Mouse (Mus musculus): ENCODE data around the gene Rad51b. TPM values are rescaled to one million over a fixed set of nuclear protein-coding genes. Genes with fewer than 3 reads are reported as not detected.

Gene Rad51b
- total RNA-seq, 2 experiments from 2014 or later = 0.23 to 0.26 TPM

DNA sequence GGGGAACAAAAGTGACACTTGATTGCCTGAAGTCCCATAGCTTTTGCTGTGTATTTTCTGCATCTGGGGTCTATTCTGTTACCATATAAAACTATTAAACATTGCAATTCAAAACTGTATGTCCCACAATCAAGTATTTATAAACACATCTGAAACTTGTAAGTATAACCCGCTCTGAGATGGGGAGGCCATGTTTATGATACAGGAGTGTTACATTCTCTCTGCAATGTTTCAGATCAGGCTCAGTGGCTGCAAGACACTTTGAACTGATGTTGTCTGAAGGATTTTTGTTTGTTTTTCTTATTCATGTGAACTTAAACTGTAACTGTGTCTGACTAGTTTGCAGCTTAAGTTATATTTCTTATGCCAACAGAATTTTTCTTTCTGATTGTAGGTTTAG lies 80.3 kb downstream of the Rad51b start:
- no peak for DNase-seq (ENCODE audit: low spot score in 2 of 2)

DNA sequence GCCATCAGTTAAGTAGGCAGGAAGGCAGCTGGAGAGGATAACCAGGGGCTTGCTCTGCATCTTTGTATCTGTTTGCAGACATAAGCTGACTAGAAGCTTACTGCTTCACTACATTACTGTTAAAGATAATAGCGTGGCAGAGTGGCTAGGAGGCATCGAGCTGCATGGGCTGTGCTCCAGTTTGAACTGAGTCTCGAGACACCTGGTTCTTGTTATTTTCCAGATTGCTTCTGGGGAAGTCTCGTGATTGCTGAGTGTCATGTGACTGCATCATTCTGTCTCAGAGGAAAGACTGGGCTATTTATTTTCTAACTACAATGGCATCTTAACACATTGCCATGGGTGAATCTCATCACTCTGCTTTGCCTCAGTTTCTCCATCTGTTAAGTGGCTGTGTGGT lies 80.8 kb downstream of the Rad51b start:
- DNase-seq (ENCODE audit: low spot score in 2 of 2) = no peak

DNA sequence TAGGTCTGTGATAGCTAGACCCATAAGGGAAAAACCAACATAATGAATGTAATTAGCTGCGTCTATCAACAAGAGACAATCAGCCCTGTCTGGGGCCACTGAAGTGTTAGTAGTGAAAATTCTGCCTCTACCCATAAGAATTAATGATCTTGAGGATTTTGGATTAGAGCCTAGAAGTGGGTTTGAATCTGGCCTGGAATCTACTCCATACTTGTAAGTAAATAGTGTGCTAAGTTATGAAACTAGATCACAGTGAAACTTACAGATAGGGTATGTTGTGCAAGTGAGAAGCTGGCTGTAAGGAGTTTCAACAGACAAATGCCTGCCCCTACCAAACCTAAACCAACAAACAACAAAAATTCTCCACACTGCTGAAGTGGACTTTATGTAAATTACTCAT lies 83.1 kb downstream of the Rad51b start:
- no peak for DNase-seq (ENCODE audit: low spot score in 2 of 2)

DNA sequence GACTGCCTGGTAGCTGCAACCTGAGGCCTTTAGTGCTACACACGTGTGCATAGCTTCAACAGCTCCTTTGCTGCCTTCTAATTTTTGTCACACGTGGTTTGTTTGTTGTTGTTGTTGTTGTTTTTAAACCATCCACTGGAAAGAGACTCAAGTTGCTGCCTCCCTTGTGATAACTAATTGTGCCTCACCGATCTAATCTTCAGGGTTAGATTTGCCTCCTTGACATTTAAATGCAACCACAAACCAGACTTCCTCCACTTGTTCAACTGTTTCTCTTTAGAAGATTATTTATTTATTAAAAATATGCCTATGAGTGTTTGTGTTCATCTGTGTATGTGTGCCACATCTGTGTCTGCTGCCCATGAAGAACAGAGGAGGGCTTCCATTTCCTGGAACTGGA lies 84.4 kb downstream of the Rad51b start:
- no peak for DNase-seq (ENCODE audit: low spot score in 2 of 2)

DNA sequence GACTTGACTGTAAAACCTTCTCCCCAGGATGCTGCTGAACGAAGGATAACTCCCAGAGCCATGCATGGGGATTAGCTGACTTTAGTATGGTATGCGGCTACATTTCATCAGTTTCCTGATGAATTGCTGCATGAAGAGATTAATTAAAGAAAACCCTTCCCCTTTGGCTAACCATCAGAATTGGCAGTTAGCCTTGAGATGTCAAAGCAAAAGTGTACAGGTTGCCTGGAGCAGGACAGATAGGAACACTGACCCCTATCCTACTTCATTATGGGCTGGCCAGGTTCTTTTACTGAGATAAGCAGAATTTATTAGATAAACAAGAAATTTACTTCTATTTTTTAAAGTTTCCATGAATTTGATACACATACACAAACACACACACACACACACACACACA lies 85.3 kb downstream of the Rad51b start:
- no peak for DNase-seq (ENCODE audit: low spot score in 2 of 2)

DNA sequence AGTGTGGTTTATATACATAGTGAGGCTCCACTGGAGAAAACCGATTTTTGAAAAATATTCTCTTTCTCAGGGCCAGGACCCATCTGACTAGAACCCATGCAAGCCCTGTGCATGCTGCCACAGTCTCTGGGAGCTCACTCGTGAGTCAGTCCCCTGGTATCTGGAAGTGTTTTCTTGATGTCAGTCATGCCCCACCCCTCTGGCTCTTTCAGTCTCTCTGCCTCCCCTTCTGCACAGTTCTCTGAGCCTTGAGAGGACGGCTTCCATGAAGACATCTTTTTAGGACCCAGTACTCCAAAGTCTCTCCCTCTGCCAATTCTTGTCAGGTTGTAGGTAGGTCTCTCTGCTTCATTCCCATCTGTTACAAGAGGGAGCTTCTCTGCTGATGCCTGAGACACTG lies 86.5 kb downstream of the Rad51b start:
- no peak for DNase-seq (ENCODE audit: low spot score in 2 of 2)

DNA sequence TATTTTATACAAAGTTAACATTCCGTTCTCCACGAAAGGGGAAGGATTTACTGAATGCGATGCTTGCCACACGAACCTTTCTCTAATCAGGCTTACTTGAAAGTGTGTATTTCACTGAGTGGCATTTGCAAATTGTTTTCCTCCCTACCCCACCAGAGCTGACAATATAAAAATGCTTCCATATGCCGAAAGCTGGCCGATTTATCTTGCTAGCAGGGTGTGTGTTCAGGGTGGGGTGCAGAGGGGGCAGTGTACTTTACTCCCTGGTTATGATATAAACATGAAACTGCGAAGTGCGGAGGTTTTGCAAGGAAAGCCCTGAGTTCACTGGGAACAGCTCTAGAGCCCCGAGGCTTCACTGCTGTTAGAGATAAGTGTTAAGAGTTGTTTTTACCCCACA lies 87.7 kb downstream of the Rad51b start:
- no peak for DNase-seq (ENCODE audit: low spot score in 2 of 2)

DNA sequence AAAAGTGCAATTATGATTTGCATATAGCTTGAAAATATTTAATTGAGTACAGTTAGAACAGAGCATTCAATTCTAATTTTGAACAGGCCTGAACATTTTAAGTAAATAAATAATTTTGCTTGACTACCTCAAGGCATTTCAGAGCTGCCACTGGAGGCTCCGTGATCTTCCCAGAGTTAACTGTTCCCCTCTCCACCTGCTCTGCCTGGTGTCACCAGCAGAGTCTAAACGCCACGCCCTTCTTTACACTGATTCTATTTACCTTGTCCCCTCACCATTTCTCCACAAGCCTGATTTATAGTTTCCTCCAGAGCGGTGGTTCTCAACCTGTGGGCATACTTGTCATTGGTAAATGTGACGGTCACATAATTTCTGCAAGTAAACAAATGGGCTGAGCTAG lies 88.1 kb downstream of the Rad51b start:
- DNase-seq (ENCODE audit: low spot score in 2 of 2) = no peak

DNA sequence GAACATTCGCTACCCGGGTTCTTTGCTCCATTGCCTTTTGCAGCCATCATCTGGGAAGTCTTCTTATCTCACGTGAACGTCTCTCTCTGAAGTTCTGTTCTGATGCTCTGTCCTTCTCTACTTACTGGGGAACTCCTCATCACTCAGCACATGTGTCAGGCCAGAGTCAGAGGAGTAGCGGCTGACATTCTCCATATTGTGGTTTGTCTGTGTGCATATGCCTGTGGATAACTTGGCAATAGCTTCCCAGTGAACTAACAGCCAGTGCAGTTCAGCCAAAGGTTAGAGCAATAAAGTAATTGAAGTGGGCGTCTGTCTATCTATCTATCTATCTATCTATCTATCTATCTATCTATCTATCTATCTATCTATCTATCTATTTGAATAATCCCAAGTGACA lies 90.8 kb downstream of the Rad51b start:
- no peak for DNase-seq (ENCODE audit: low spot score in 2 of 2)

DNA sequence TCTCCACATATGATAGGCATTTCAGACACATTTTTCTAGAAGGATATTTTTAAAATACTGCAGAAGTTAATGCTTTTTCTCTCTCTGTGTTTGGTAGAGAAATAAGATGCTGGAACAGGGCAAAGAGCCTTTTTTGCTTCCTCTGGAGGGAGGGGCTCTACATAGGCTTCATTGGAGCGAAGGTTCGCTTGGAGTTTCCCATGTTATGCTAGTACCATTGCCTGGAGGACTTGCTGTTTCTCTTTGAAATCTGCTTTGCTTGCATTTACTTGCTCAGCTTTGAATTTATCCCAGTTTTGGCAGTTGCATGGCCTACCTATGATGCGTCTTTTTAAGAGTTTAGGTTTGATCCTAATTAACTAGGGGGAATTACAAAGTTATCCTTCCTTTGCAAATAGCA lies 92.2 kb downstream of the Rad51b start:
- DNase-seq (ENCODE audit: low spot score in 2 of 2) = no peak

DNA sequence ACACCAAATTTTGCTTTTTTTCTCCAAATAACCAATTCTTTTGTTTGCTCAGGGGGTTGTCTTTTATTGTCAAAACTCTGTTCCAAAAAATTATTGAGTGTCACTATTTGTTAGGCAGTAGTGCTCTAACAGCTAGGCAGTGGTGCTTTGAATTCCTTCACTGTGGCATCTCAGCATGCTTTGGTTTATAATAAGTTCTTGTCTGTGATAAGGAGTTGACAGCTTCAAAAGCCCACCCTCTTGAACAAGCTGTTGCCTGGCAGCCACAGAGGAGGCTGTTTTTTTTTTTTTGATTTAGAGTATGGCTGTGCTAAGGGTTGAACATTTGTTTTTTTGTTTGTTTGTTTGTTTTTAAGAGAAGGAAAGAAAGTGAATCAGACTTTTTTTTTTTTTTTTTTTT lies 92.9 kb downstream of the Rad51b start:
- no peak for DNase-seq (ENCODE audit: low spot score in 2 of 2)

DNA sequence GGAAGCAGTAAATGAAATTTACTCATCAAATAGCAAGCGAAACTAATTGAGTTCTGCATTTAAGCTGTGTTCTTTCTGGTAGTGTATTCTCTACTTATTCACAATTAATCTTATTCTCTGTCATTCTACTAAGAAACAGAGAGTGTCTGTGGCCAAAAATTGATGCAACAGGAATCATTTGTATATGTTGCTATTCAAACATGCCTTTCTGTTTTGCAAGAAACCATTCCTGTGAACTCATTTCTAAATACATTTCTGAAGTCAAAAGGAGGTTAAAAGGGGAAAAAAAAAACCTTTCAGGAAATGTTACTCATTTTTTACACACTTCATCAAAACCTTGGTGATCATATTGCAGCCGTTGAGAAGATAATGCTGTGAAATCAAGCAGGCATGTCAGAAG lies 96.6 kb downstream of the Rad51b start:
- DNase-seq (ENCODE audit: low spot score in 2 of 2) = no peak

DNA sequence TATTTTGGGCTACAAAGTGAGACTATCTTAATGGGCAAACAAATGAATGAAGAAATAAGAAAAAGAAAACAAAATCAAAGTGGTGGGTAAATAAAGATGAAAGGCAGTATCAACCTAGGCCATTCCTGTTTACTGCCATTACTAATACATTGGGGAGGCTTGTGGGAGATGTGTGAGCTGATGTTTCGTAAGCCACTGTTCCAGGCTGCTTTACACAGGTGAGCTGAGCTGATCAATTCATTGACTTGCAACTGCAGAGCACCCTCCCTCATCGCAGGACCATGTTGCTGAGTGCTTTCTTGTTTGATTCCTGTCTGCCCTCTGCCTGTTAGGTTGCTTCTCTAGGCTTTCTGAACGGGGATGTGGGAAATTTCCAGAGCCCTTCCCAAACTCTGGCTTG lies 106.9 kb downstream of the Rad51b start:
- DNase-seq (ENCODE audit: low spot score in 2 of 2) = no peak

DNA sequence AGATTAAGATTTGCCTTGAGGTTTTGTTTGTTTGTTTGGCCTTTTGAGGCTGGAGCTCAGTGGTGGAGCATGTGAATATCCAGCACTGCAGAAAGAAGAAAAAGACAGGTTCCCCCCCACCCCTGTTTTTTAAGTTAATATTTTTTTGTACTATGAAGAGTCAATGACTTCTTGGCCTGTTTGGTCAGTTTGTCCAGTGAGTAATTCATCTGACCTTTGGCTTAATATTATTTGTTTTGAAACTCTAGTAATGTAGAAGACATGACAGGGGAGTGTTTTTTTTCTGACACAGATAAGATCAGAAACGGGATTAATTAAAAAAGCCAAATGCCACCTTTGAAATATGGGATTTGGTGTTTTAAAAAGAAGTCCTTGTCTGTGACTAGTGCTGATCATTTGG lies 107.4 kb downstream of the Rad51b start:
- no peak for DNase-seq (ENCODE audit: low spot score in 2 of 2)

DNA sequence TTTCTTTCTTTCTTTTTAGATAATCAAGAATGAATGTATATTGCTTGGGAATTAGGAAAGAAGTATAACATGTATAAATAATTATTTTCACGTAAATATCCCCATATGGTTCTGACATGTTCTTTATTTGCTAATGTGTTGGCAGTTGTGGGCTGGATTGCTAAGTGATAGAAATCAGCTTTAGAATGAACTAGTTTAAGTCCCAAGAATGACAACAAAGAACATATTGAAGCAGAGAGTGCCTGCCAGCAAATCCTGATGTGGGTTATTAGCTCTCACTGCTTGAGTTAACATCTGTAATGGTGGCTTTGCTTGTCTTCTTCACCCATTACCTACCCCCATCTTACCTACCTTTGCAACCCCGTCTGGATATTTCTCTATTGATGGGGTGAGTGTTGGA lies 111.6 kb downstream of the Rad51b start:
- DNase-seq (ENCODE audit: low spot score in 2 of 2) = no peak

DNA sequence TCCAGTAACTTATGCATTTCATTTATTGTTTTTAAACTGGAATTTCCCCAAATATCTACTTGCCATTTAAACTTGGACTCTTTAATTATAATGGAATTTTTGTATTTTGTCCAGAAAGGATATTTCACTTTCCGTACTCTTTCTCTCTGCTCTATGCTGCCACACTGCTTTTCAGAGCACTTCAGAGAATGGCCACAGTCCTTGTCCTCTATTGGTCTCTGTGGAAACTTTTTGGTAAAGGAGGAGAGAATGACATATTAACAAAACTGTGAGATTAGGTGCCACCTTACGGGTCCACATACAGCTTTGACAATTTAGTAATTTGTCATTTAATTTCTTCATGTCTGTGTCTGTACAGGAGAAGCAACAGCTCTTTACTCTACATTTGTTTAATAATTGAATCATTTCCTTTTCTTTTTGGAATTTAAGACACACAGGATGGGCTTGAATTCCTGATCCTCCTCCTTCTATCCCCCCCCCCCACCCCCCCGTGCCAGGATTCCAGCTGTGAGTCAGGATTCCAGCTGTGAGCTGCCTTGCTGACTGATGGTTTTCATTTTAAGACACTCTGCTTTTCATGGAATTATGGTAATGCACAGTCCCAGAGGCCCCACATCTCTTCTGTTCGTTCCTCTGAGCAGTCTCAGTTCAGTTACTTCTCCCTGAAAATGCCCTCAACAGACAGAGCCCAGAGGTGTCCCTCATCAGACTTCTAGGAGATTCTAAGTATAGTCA lies 112.2 kb downstream of the Rad51b start:
- no peak for DNase-seq (ENCODE audit: low spot score in 2 of 2)

DNA sequence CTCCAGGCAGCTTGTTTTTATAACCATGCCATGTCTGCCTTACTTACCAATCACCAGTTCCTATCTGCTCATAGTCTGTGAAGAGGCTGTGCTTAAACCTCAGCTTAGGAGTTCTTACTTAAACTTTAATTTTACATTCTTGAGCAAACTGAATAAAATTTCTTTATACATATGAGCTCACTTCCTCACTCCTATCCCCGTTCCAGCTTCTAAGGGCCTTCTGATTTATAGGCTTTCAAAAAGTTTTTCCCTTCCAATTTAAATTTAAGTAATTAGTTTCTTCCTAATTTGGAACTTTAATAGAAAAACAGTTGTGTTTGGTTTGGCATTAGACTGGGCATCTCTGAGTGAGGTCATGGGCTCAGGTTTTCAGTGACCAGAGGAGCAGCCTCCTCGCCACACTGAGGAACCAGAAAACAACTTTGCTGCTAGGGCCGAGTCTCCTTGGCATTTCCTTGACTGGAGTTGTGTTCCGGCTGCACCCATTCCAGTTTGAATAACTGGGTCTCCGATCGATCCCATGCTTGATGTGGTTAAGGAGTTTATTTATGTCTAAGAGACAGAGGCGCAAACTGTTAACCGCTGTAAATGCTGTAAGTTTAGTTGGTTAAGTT lies 115.9 kb downstream of the Rad51b start:
- no peak for DNase-seq (ENCODE audit: low spot score in 2 of 2)

DNA sequence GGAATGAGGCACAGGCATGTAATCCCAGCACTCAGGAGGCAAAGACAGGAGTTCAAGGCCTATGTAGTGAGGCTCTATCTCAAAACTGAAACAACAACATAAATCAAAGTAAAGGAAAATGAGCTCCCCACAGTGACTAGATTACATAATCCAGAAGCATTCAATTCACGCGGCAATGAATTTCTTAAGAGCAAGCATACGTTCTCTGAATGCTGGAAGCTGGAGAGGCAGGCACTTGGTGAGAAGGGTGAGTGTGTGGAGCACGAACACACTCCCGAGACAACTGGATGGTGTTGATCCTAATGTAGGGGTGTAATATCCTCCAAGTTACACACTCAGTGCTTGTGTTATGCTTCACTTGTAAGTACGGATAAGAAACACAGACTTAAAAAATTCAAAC lies 120.3 kb downstream of the Rad51b start:
- no peak for DNase-seq (ENCODE audit: low spot score in 2 of 2)

DNA sequence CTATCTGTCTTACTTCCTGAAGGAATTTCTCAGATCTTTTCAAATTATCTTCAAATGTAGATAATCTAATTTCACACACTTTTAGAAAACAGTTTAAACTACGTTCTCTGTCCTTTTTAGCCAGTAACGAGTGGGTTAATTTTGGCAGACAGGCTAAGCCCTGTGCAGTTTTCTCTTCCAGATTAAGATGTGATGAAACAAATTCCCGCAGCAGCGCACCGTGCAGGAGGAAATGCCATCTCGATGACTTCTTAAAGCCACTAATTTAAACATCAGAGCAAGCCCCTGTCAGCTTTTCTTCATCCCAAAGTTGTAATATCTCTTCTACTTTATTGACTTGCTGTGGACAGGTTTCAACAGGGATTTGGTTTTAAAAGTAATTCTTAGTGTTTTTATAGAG lies 123.5 kb downstream of the Rad51b start:
- DNase-seq (ENCODE audit: low spot score in 2 of 2) = no peak

DNA sequence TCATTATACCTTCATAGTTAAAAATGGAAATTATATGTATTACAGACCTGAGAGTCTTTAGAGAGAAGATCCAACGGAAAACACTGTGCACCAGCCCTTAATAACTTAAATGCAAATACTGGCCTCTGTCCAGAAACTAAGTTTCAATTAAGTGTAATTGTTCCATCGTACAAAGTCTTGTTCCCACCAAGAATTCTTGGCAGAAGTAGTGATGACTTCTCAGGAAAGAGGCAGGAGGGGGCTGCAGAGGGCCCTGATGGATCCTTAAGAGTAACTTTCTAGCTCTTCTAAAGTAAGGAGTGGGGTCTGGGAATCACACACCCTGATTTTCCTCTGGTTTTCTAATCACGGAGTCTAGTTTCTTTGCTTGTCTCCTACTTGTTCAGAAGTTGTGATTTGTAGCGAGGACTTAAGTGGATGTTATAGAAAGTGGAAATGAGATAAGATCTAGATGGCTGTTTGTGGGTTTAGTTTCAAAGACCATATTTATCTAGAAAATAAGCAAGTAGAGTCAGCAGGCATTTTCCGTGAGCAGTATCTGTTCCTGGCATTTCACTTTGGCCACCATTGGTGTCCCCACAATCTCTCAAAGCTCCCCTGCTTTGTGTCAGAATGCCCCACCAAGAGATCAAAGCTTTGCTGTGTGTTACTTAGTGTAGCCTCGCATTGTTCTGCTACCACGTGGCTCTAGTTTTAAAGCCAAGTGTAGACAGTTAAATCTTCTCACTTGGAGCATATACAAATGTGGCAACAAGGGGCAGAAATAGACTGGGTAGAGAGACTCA lies 132.6 kb downstream of the Rad51b start:
- DNase-seq (ENCODE audit: low spot score in 2 of 2) = no peak

DNA sequence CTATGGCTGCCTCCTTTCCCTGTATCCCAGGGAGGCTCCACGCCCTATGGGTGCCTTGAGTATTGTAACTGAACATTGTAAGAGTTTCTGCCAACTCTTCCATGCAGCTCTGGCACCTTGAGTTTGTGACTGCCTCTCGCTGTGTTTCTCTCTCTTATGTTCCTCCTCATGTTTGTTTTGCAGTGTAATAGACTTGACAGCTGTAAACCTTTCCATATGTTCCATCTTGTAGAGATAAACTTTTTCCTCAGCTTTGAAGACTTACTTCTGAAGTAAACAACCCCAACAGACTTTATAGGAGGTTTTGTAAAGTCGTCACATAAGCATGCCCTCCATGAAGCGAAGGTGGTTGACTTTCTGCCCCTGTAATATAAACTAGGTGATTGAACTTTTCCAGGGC lies 134.1 kb downstream of the Rad51b start:
- no peak for DNase-seq (ENCODE audit: low spot score in 2 of 2)

DNA sequence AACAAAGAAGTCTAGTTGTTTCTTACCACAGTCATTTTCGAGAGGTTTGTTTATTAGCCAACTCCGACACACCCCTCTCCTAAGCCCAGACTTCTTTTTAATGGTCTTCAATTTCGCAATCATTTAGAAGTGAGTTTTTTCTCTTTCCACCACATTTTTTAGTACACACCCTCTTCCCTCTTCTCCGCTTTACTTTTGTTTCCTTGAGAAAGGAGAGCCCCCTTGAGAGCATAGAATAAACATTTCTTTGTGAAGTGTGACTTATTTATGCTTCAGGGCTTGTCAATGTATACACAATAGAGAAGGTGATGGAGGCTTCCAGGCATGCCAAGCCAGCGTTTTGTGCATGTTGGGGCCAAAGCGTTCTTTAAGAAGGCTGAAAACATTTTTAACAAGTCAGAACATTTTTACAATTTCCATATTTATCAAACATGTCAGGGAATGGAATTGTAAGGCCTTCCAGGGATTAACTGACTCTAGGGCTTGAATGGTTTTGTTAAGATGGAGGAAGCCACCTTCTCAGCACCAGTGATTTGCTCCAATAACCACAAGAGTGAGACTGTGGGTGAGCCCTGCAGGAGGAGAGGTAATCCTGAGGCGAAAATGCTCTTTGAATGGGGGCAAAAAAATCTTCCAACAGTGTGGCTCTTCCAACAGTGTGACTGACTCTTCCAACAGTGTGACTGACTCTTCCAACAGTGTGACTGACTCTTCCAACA lies 136.8 kb downstream of the Rad51b start:
- DNase-seq (ENCODE audit: low spot score in 2 of 2) = no peak
